Mouse (Mus musculus) limb, embryonic 12.5 days (tissue): ENCODE measurements around the gene Neo1. TPM values are rescaled to one million over a fixed set of nuclear protein-coding genes. Genes with fewer than 3 reads are reported as not detected.

Source experiments
- ATAC-seq: fragments of 200-750 bp; cut with Nextera tagmentation; 2 replicates; pipeline ENCODE4 v1.8.0; 2017; ENCODE audit warnings: low read depth, moderate TSS enrichment; ENCODE audit not compliant: insufficient number of reproducible peaks, insufficient read depth, low FRiP score, low TSS enrichment
- H3K27ac ChIP-seq: fragments of 300-500 bp; sonication (generic); 2 replicates; pipeline ENCODE4 v1.5.1; 2016; ENCODE audit warnings: mild to moderate bottlenecking, moderate library complexity
- H3K27me3 ChIP-seq: fragments of 300-500 bp; sonication (generic); 2 replicates; pipeline ENCODE4 v1.6.1; 2016; ENCODE audit warnings: mild to moderate bottlenecking, moderate library complexity
- H3K36me3 ChIP-seq: fragments of 300-500 bp; sonication (generic); 2 replicates; pipeline ENCODE4 v1.6.1; 2016; ENCODE audit warnings: mild to moderate bottlenecking, moderate library complexity
- H3K4me1 ChIP-seq: fragments of 300-500 bp; sonication (generic); replicated peaks from 2 replicates; pipeline ENCODE4 v1.6.1; 2016
- H3K4me2 ChIP-seq: fragments of 300-500 bp; sonication (generic); 2 replicates; pipeline ENCODE4 v1.6.1; 2016; ENCODE audit warnings: mild to moderate bottlenecking, moderate library complexity
- H3K4me3 ChIP-seq: fragments of 300-500 bp; sonication (generic); replicated peaks from 2 replicates; pipeline ENCODE4 v1.5.1; 2016; ENCODE audit warnings: mild to moderate bottlenecking
- H3K9ac ChIP-seq: fragments of 300-500 bp; sonication (generic); replicated peaks from 2 replicates; pipeline ENCODE4 v1.6.1; 2016; ENCODE audit warnings: mild to moderate bottlenecking, moderate library complexity
- H3K9me3 ChIP-seq: fragments of 300-500 bp; sonication (generic); 2 replicates; pipeline ENCODE4 v1.6.1; 2016; ENCODE audit warnings: mild to moderate bottlenecking, moderate library complexity
- WGBS: fragments of 180-500 bp; shearing (Covaris S2); methylation state at CpG from one replicate; pipeline ENCODE4 v1.1.7; 2016; 5-methylcytosine and 5-hydroxymethylcytosine counted together
- polyA plus RNA-seq: library from polyadenylated mRNA; unstranded; fragments of >200 nt; fragmentation: Nextera tagmentation; extraction: Ambion mirVana; gene quantifications from 2 replicates; pipeline ENCODE4 v1.2.1, GENCODE M21; 2016

The Neo1 gene
- polyA plus RNA-seq, 1 experiment from 2014 or later, result 57.6 TPM

- H3K4me2 ChIP-seq, result no peak overlapping the region
- H3K9ac ChIP-seq, result no peak overlapping the region
- no peak overlapping the region for H3K27ac ChIP-seq
- H3K9me3 ChIP-seq, result no peaks in the 10 kb centered on the region
- H3K4me3 ChIP-seq, result no peak overlapping the region
- H3K4me1 ChIP-seq, result no peaks in the 10 kb centered on the region
- ATAC-seq, result no peak
- 95% methylated on average over 8 of the region's 8 CpGs for WGBS
- H3K27me3 ChIP-seq, result no peaks in the 10 kb centered on the region
- peaks cover 79% of the 10 kb centered on the region for H3K36me3 ChIP-seq
These were observed 145.3 kb downstream of the Neo1 start for GRCm38 (mm10) chr9:58890893-58891292.

DNA sequence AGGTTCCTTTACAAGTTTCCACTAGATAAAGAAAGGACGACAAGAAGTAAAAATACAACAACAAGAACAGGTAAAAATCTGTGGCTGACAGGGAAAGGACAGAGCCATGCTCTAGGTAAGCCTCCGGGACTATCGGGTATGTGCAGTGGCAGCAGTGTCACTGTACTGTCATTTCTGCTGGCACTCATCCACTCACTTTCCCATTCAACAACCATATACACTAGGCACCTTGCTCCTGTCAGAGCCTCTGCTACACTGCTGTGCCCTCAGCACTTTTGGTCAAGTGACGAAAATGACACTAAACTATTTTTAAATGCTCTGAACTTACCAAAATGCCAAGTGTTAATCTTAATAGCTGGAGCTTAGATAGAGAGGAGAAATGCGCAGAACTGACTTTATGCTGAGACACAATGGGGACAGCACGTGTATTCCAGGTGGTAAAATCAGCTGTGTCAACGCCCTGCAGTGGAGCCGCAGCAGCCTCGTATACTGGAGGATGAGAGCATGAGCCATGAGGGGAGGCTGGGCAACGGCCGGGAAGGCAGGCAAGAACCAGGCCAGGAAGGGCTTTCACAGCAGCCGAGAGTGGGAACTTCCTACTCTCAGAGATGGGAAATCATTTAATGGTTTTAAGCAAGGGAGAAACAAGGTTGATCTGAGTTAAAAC lies 146.3 kb downstream of the Neo1 start:
- ATAC-seq, result no peak
- no peak overlapping the region for H3K27ac ChIP-seq
- H3K27me3 ChIP-seq, result no peaks in the 10 kb centered on the region
- no peaks in the 10 kb centered on the region for H3K4me1 ChIP-seq
- 85% methylated on average over 12 of the region's 12 CpGs for WGBS
- no peak overlapping the region for H3K9ac ChIP-seq
- H3K4me2 ChIP-seq, result no peak overlapping the region
- H3K36me3 ChIP-seq, result peaks cover 85% of the 10 kb centered on the region
- no peak overlapping the region for H3K4me3 ChIP-seq
- H3K9me3 ChIP-seq, result no peaks in the 10 kb centered on the region

DNA sequence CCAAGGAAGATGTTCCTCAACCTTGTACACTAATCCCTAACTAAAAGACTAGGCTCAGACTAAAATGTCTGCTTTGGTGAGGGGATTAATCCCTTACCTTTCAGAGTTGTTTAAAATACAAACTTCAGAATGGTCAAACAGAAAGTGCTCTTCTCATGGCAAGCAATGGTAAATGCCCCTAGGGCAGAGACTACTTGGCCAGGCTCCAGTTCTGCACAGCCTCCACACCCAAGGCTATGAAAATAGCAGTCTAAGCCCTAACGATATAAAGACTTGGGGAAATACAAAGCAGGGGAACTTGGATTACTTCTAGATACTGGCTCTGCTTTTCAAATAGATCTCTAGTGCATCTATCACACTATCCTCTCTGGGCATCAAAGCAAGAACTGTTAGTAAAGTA lies 153.6 kb downstream of the Neo1 start:
- no peaks in the 10 kb centered on the region for H3K27me3 ChIP-seq
- no peak overlapping the region for H3K4me2 ChIP-seq
- H3K4me1 ChIP-seq, result no peaks in the 10 kb centered on the region
- H3K4me3 ChIP-seq, result no peak overlapping the region
- H3K27ac ChIP-seq, result no peak overlapping the region
- no peak for ATAC-seq
- H3K36me3 ChIP-seq, result peaks cover 86% of the 10 kb centered on the region
- 66% methylated on average over 1 of the region's 1 CpGs for WGBS
- no peaks in the 10 kb centered on the region for H3K9me3 ChIP-seq
- H3K9ac ChIP-seq, result no peak overlapping the region

- no peak overlapping the region for H3K9ac ChIP-seq
- H3K4me2 ChIP-seq, result no peak overlapping the region
- H3K9me3 ChIP-seq, result no peaks in the 10 kb centered on the region
- ATAC-seq, result no peak
- peaks cover 93% of the 10 kb centered on the region for H3K36me3 ChIP-seq
- WGBS, result 97% methylated on average over 1 of the region's 1 CpGs
- H3K4me3 ChIP-seq, result no peak overlapping the region
- no peaks in the 10 kb centered on the region for H3K4me1 ChIP-seq
- H3K27me3 ChIP-seq, result no peaks in the 10 kb centered on the region
- H3K27ac ChIP-seq, result no peak overlapping the region
These were observed 156.4 kb downstream of the Neo1 start for GRCm38 (mm10) chr9:58879836-58880235.

GRCm38 (mm10) chr9:58876946-58877625 lies 159.2 kb downstream of the Neo1 start:
- WGBS, result 91% methylated on average over 6 of the region's 6 CpGs
- Histone ChIP-seq H3K27me3 (no peaks in the 10 kb centered on the region), H3K4me3 (no peak overlapping the region), H3K4me1 (no peaks in the 10 kb centered on the region), H3K4me2 (no peak overlapping the region), H3K27ac (no peak overlapping the region), H3K36me3 (peaks cover 81% of the 10 kb centered on the region), H3K9me3 (no peaks in the 10 kb centered on the region), H3K9ac (no peak overlapping the region)
- no peak for ATAC-seq

DNA sequence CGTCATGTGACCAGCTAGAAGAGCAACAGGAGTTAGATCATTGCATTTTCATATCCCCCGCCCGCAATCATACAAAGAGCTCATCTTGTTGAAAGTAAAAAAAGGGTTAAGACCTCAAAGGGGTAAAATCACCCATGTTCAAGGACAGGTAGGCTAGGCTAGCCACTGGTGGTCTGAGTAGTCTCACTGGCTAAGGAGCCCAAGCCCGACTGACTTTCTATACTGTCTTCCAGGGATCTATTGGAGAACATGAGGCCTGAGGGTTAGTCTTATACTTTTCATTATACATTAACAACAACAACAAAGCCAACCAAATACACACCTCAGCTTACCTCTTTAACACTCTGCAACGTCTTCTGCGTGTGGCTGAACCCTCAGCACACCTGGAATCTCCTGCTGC lies 160.8 kb downstream of the Neo1 start:
- no peaks in the 10 kb centered on the region for H3K4me1 ChIP-seq
- no peaks in the 10 kb centered on the region for H3K27me3 ChIP-seq
- H3K9ac ChIP-seq, result 0 out of 2 replicates have a peak overlapping the region, but pooled peaks have one; percentile 4
- no peak overlapping the region for H3K27ac ChIP-seq
- no peaks in the 10 kb centered on the region for H3K9me3 ChIP-seq
- H3K4me2 ChIP-seq, result no peak overlapping the region
- peaks cover 67% of the 10 kb centered on the region for H3K36me3 ChIP-seq
- ATAC-seq, result no peak
- no peak overlapping the region for H3K4me3 ChIP-seq
- WGBS, result 91% methylated on average over 6 of the region's 6 CpGs

- no peak overlapping the region for H3K4me2 ChIP-seq
- no peak overlapping the region for H3K9ac ChIP-seq
- H3K27me3 ChIP-seq, result no peaks in the 10 kb centered on the region
- H3K36me3 ChIP-seq, result peaks cover 56% of the 10 kb centered on the region
- H3K9me3 ChIP-seq, result no peaks in the 10 kb centered on the region
- no peak overlapping the region for H3K4me3 ChIP-seq
- 87% methylated on average over 4 of the region's 4 CpGs for WGBS
- H3K4me1 ChIP-seq, result no peaks in the 10 kb centered on the region
- ATAC-seq, result no peak
- no peak overlapping the region for H3K27ac ChIP-seq
These were observed 161.9 kb downstream of the Neo1 start for GRCm38 (mm10) chr9:58874354-58874753.

- Histone ChIP-seq H3K36me3 (peaks cover 50% of the 10 kb centered on the region), H3K4me2 (no peak overlapping the region), H3K27ac (no peak overlapping the region), H3K9me3 (no peaks in the 10 kb centered on the region), H3K9ac (no peak overlapping the region), H3K4me3 (no peak overlapping the region), H3K27me3 (no peaks in the 10 kb centered on the region), H3K4me1 (no peaks in the 10 kb centered on the region)
- ATAC-seq, result no peak
- WGBS, result 45% methylated on average over 10 of the region's 10 CpGs
These were observed 162.5 kb downstream of the Neo1 start for GRCm38 (mm10) chr9:58873541-58874324.

- H3K4me3 ChIP-seq, result no peak overlapping the region
- peaks cover 24% of the 10 kb centered on the region for H3K36me3 ChIP-seq
- H3K27ac ChIP-seq, result no peak overlapping the region
- H3K9ac ChIP-seq, result no peak overlapping the region
- H3K4me1 ChIP-seq, result no peaks in the 10 kb centered on the region
- no peak for ATAC-seq
- H3K27me3 ChIP-seq, result no peaks in the 10 kb centered on the region
- WGBS, result 77% methylated on average over 10 of the region's 10 CpGs
- H3K4me2 ChIP-seq, result no peak overlapping the region
- no peaks in the 10 kb centered on the region for H3K9me3 ChIP-seq
These were observed 165.1 kb downstream of the Neo1 start for GRCm38 (mm10) chr9:58871141-58871540.

GRCm38 (mm10) chr9:58863826-58864225 lies 172.4 kb downstream of the Neo1 start:
- ATAC-seq, result no peak
- H3K27ac ChIP-seq, result no peak overlapping the region
- WGBS, result 29% methylated on average over 7 of the region's 7 CpGs

DNA sequence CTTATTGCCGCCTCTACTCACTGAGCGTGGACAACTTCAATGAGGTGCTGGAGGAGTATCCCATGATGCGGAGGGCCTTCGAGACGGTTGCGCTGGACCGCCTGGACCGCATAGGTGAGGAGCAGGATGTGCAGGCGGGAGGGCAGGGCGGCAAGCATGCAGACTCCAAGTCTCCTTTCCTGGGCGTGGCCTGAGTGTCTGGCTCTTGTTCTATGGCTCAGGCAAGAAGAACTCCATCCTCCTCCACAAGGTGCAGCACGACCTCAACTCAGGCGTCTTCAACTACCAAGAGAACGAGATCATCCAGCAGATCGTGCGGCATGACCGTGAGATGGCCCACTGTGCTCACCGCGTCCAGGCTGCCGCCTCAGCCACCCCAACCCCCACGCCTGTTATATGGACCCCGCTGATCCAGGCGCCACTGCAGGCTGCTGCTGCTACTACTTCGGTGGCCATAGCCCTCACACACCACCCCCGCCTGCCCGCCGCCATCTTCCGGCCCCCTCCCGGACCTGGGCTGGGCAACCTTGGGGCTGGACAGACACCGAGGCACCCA lies 177.1 kb downstream of the Neo1 start:
- no peak overlapping the region for H3K27ac ChIP-seq
- H3K9me3 ChIP-seq, result no peaks in the 10 kb centered on the region
- H3K36me3 ChIP-seq, result no peaks in the 10 kb centered on the region
- H3K4me3 ChIP-seq, result peak overlapping the region; percentile 35
- peaks cover 27% of the 10 kb centered on the region for H3K27me3 ChIP-seq
- peak overlapping the region; percentile 45 for H3K9ac ChIP-seq
- WGBS, result 18% methylated on average over 30 of the region's 30 CpGs
- peak overlapping the region; percentile 65 for H3K4me2 ChIP-seq
- ATAC-seq, result peak; percentile 55; the same call in 1 of the 2 replicates
- H3K4me1 ChIP-seq, result peaks cover 26% of the 10 kb centered on the region

More at GRCm38 (mm10) chr9:58863826-58864225, 172.4 kb downstream of the Neo1 start:
- Histone ChIP-seq H3K36me3 (no peaks in the 10 kb centered on the region), H3K4me2 (no peak overlapping the region), H3K4me3 (no peak overlapping the region), H3K9ac (no peak overlapping the region), H3K27me3 (peaks cover 16% of the 10 kb centered on the region), H3K4me1 (peaks cover 18% of the 10 kb centered on the region), H3K9me3 (no peaks in the 10 kb centered on the region)
